Mouse (Mus musculus) hindbrain, embryonic 12.5 days (tissue): Measurements from ENCODE around the gene Klrb1b. TPM values are rescaled to one million over a fixed set of nuclear protein-coding genes. Genes with fewer than 3 reads are reported as not detected.
"Not testable (repeated sequence)": the region's sequence is repeated elsewhere in the genome, so short reads cannot be mapped to it uniquely, and the experiment has no call there.

Experiments
- ATAC-seq: fragments of 200-750 bp; cut with Nextera tagmentation; 2 replicates; pipeline ENCODE4 v1.8.0; 2017; ENCODE audit warnings: moderate TSS enrichment; ENCODE audit not compliant: low FRiP score
- H3K27ac ChIP-seq: fragments of 300-500 bp; sonication (generic); 2 replicates; pipeline ENCODE4 v1.5.1; 2016; ENCODE audit warnings: mild to moderate bottlenecking
- H3K27me3 ChIP-seq: fragments of 300-500 bp; sonication (generic); 2 replicates; pipeline ENCODE4 v1.6.1; 2016; ENCODE audit warnings: mild to moderate bottlenecking
- H3K36me3 ChIP-seq: fragments of 300-500 bp; sonication (generic); 2 replicates; pipeline ENCODE4 v1.6.1; 2016; ENCODE audit warnings: mild to moderate bottlenecking
- H3K4me1 ChIP-seq: fragments of 300-500 bp; sonication (generic); 2 replicates; pipeline ENCODE4 v1.6.1; 2016
- H3K4me2 ChIP-seq: fragments of 300-500 bp; sonication (generic); replicated peaks from 2 replicates; pipeline ENCODE4 v1.6.1; 2016; ENCODE audit warnings: mild to moderate bottlenecking
- H3K4me3 ChIP-seq: fragments of 300-500 bp; sonication (generic); 2 replicates; pipeline ENCODE4 v1.5.1; 2016; ENCODE audit warnings: mild to moderate bottlenecking
- H3K9ac ChIP-seq: fragments of 300-500 bp; sonication (generic); 2 replicates; pipeline ENCODE4 v1.6.1; 2016; ENCODE audit warnings: mild to moderate bottlenecking, moderate library complexity
- H3K9me3 ChIP-seq: fragments of 300-500 bp; sonication (generic); replicated peaks from 2 replicates; pipeline ENCODE4 v1.6.1; 2016; ENCODE audit warnings: mild to moderate bottlenecking
- WGBS: fragments of 180-500 bp; shearing (Covaris S2); methylation state at CpG from one replicate; pipeline ENCODE4 v1.1.7; 2016; 5-methylcytosine and 5-hydroxymethylcytosine counted together
- polyA plus RNA-seq: library from polyadenylated mRNA; unstranded; fragments of >200 nt; fragmentation: Nextera tagmentation; extraction: Ambion mirVana; gene quantifications from 2 replicates; pipeline ENCODE4 v1.2.1, GENCODE M21; 2016

The Klrb1b gene
- polyA plus RNA-seq, 1 experiment from 2014 or later: not detected

GRCm38 (mm10) chr6:128847401-128847800 lies 21.3 kb upstream of the Klrb1b start:
- no peak for ATAC-seq
- Histone ChIP-seq H3K36me3 (no peaks in the 10 kb centered on the region), H3K4me1 (peaks cover 3% of the 10 kb centered on the region), H3K27me3 (no peaks in the 10 kb centered on the region), H3K9ac (no peak overlapping the region), H3K4me3 (no peak overlapping the region), H3K27ac (no peak overlapping the region), H3K9me3 (no peaks in the 10 kb centered on the region), H3K4me2 (no peak overlapping the region)
- WGBS: 95% methylated on average over 4 of the region's 4 CpGs

DNA sequence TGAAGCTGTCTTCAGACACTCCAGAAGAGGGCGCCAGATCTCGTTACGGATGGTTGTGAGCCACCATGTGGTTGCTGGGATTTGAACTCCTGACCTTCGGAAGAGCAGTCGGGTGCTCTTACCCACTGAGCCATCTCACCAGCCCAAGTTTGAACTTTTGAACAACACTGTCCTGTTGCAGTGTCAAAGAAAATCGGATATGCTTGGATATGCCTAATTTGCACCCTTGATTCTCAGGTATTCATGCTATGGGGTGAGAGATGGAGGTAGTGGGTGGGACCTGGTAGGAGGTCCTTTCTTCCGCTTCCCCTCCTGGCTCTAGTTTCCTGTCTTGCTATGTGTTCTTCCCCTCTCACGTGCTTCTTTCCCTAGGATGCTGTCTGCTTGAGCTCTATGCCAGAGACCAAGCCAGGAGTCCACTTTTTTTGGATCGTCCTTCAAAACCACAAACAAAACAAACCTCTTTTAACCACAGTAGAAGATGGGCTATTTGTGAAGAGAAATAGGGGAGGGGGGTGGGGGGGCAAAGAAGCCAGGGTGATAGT lies 19.9 kb upstream of the Klrb1b start:
- H3K4me3 ChIP-seq: no peak overlapping the region
- WGBS: 48% methylated on average over 9 of the region's 9 CpGs
- H3K9me3 ChIP-seq: no peaks in the 10 kb centered on the region
- no peak for ATAC-seq
- no peak overlapping the region for H3K4me2 ChIP-seq
- H3K36me3 ChIP-seq: no peaks in the 10 kb centered on the region
- no peak overlapping the region for H3K9ac ChIP-seq
- H3K27ac ChIP-seq: no peak overlapping the region
- no peaks in the 10 kb centered on the region for H3K27me3 ChIP-seq
- peaks cover 10% of the 10 kb centered on the region for H3K4me1 ChIP-seq

DNA sequence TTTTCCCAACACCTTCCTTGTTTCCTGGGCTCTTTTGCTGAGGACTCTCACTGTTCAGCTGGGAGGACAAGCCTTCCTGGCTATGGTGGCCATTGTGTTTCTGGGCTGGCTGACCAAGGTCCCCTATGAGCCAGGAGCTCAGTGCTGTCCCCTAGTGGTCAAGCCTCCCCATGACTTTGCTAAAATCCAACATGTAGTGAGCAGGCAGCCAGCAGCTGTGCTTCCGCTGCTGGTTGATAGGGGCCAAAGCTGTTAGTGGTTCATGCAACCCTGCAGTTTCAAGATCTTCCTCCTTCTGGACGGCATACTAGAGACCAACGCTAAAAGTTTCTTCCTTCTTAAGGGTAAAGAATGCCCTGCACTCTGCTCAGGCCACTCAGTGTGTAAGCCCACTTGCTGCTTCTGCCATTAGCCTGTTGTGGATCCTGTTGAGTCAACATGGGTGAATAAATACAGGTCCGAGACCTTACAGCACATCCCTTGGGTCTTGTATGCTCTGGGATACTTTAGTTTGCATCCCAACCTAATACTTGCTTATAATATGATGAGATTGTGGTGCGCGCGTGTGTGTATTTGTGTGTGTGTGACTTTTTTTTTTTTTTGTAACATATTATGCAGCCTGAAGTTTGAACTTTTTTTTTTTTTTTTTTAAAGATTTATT lies 19.3 kb upstream of the Klrb1b start:
- 28% methylated on average over 7 of the region's 7 CpGs for WGBS
- ATAC-seq: peak; percentile 1; the same call in 1 of the 2 replicates
- H3K4me1 ChIP-seq: peaks cover 10% of the 10 kb centered on the region
- peak overlapping the region; percentile 13; the same call in 1 of the 2 replicates for H3K27ac ChIP-seq
- H3K9me3 ChIP-seq: no peaks in the 10 kb centered on the region
- H3K36me3 ChIP-seq: no peaks in the 10 kb centered on the region
- 0 out of 2 replicates have a peak overlapping the region, but pooled peaks have one; percentile 6 for H3K4me2 ChIP-seq
- H3K9ac ChIP-seq: no peak overlapping the region
- no peaks in the 10 kb centered on the region for H3K27me3 ChIP-seq
- H3K4me3 ChIP-seq: no peak overlapping the region

GRCm38 (mm10) chr6:128844586-128845080 lies 18.5 kb upstream of the Klrb1b start:
- no peaks in the 10 kb centered on the region for H3K27me3 ChIP-seq
- peaks cover 14% of the 10 kb centered on the region for H3K4me1 ChIP-seq
- H3K4me2 ChIP-seq: no peak overlapping the region
- no peaks in the 10 kb centered on the region for H3K9me3 ChIP-seq
- 77% methylated on average over 5 of the region's 5 CpGs for WGBS
- H3K27ac ChIP-seq: no peak overlapping the region
- H3K36me3 ChIP-seq: no peaks in the 10 kb centered on the region
- H3K4me3 ChIP-seq: no peak overlapping the region
- no peak overlapping the region for H3K9ac ChIP-seq
- ATAC-seq: no peak

DNA sequence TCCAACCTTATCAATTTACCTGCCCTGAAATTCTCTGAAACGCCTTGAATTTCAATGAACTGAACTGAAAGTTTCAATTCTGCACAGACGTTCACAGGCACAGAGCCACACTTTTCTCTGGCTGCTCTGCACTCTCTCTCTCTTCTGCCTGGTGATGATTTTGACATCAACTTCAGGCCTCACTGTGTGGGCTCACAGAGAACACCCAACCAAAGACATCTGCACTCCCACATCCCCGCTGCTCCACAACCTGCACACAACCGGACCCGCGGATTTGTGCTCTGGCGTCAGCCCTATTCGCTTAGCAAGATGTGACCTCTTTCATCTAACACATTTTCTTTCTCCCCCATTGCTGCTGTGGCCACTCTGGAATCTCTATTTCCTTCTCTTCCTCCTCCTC lies 18.0 kb upstream of the Klrb1b start:
- H3K9me3 ChIP-seq: no peaks in the 10 kb centered on the region
- H3K9ac ChIP-seq: no peak overlapping the region
- peak overlapping the region; percentile 82 for H3K4me3 ChIP-seq
- H3K36me3 ChIP-seq: no peaks in the 10 kb centered on the region
- H3K27ac ChIP-seq: no peak overlapping the region
- H3K4me2 ChIP-seq: peak overlapping the region; percentile 67
- no peak for ATAC-seq
- no peaks in the 10 kb centered on the region for H3K27me3 ChIP-seq
- peaks cover 15% of the 10 kb centered on the region for H3K4me1 ChIP-seq
- WGBS: 31% methylated on average over 8 of the region's 8 CpGs

DNA sequence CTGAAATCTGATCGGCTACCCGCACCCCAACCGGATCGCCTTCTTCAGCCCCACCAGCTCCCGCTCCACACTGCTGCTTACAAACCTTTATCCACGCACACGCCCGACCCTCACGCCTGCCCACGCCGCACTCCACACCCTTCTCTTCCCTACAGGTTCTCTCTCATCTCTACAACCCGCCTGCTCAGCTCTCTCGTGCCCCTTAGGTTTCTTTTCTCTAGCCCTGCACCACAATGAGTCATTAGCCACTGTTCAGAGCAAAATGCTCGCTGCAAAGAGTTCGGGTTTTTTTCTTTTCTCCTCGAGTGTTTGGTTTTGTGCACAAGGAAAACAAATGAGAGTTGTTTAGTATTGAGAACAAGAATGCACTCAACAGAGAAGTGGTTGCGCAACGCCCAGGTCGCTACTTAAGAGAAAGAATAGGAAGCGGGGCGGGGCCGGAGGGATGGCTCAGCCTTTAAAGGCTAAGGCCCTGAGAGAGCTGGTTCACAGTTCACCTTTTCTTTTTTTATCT lies 17.4 kb upstream of the Klrb1b start:
- peak overlapping the region; percentile 73 for H3K9ac ChIP-seq
- no peaks in the 10 kb centered on the region for H3K36me3 ChIP-seq
- peak; percentile 53 for ATAC-seq
- H3K4me2 ChIP-seq: peak overlapping the region; percentile 67
- no peaks in the 10 kb centered on the region for H3K9me3 ChIP-seq
- WGBS: under 1% methylated on average over 22 of the region's 22 CpGs
- H3K4me3 ChIP-seq: peak overlapping the region; percentile 82
- H3K27me3 ChIP-seq: no peaks in the 10 kb centered on the region
- H3K4me1 ChIP-seq: peaks cover 15% of the 10 kb centered on the region
- H3K27ac ChIP-seq: peak overlapping the region; percentile 89

- Histone ChIP-seq H3K9me3 (no peaks in the 10 kb centered on the region), H3K27me3 (no peaks in the 10 kb centered on the region), H3K9ac (peak overlapping the region; percentile 81), H3K4me3 (peak overlapping the region; percentile 82), H3K4me1 (peaks cover 15% of the 10 kb centered on the region), H3K27ac (peak overlapping the region; percentile 89), H3K4me2 (peak overlapping the region; percentile 67), H3K36me3 (no peaks in the 10 kb centered on the region)
- WGBS: under 1% methylated on average over 44 of the region's 44 CpGs
- peak; percentile 76 for ATAC-seq
These were observed 16.9 kb upstream of the Klrb1b start for GRCm38 (mm10) chr6:128842945-128843478.

GRCm38 (mm10) chr6:128842356-128842944 lies 16.3 kb upstream of the Klrb1b start:
- Histone ChIP-seq H3K9ac (peak overlapping the region; percentile 81), H3K4me3 (peak overlapping the region; percentile 82), H3K4me1 (peaks cover 17% of the 10 kb centered on the region), H3K9me3 (no peaks in the 10 kb centered on the region), H3K27ac (peak overlapping the region; percentile 86), H3K36me3 (no peaks in the 10 kb centered on the region), H3K4me2 (peak overlapping the region; percentile 67), H3K27me3 (no peaks in the 10 kb centered on the region)
- ATAC-seq: no peak
- 2% methylated on average over 20 of the region's 20 CpGs for WGBS

GRCm38 (mm10) chr6:128841327-128842089 lies 15.4 kb upstream of the Klrb1b start:
- peak overlapping the region; percentile 82 for H3K4me3 ChIP-seq
- ATAC-seq: no peak
- no peaks in the 10 kb centered on the region for H3K27me3 ChIP-seq
- H3K9me3 ChIP-seq: no peaks in the 10 kb centered on the region
- 52% methylated on average over 4 of the region's 4 CpGs for WGBS
- no peak overlapping the region for H3K27ac ChIP-seq
- H3K9ac ChIP-seq: no peak overlapping the region
- no peaks in the 10 kb centered on the region for H3K36me3 ChIP-seq
- H3K4me1 ChIP-seq: peaks cover 23% of the 10 kb centered on the region
- peak overlapping the region; percentile 67 for H3K4me2 ChIP-seq

GRCm38 (mm10) chr6:128840669-128841068 lies 14.5 kb upstream of the Klrb1b start:
- not testable (repeated sequence) for H3K9ac ChIP-seq, H3K4me2 ChIP-seq

GRCm38 (mm10) chr6:128839921-128840320 lies 13.8 kb upstream of the Klrb1b start:
- Histone ChIP-seq H3K4me1 (peaks cover 23% of the 10 kb centered on the region), H3K9ac (no peak overlapping the region), H3K27me3 (no peaks in the 10 kb centered on the region), H3K9me3 (no peaks in the 10 kb centered on the region), H3K4me3 (peak overlapping the region; percentile 72), H3K4me2 (peak overlapping the region; percentile 55), H3K27ac (peak overlapping the region; percentile 58; the same call in 1 of the 2 replicates), H3K36me3 (no peaks in the 10 kb centered on the region)
- WGBS: 57% methylated on average over 7 of the region's 7 CpGs
- ATAC-seq: no peak

More at GRCm38 (mm10) chr6:128840669-128841068, 14.5 kb upstream of the Klrb1b start:
- not testable (repeated sequence) for H3K27me3 ChIP-seq, ATAC-seq, H3K27ac ChIP-seq, H3K4me3 ChIP-seq, H3K9me3 ChIP-seq, H3K36me3 ChIP-seq
- peaks cover 23% of the 10 kb centered on the region for H3K4me1 ChIP-seq
- 90% methylated on average over 3 of the region's 3 CpGs for WGBS
